Mouse (Mus musculus): ENCODE results near the gene Bmp7. TPM values are rescaled to one million over a fixed set of nuclear protein-coding genes. Genes with fewer than 3 reads are reported as not detected.

Gene Bmp7
- total RNA-seq, 4 experiments from 2014 or later, result 13.4 to 14.3 (median 13.9) TPM

- DNase-seq (ENCODE audit: low spot score in 2 of 2), result no peak
Measured at GRCm38 (mm10) chr2:172949051-172949450, 8.9 kb upstream of the Bmp7 start.

DNA sequence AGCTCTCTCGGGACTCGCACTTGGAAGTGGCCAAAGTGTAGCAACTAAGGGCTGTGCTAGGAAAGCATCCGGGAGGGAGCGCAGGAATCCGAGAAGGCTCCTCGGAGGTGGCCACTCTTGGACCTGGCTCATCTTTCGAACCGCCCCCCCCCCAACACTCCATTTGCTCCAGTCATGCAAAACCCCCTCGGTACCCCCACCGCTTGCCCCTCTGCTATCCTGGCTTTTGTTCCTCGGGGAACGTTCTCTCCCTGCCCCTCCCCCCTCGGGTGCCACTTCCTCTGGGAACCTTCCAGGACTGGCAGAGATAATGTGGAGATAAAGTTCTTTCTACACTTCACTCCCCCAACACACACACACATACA lies 660 bp upstream of the Bmp7 start:
- no peak for DNase-seq (ENCODE audit: low spot score in 2 of 2)

GRCm38 (mm10) chr2:172939639-172940002 lies 500 bp downstream of the Bmp7 start:
- DNase-seq (ENCODE audit: low spot score in 2 of 2), result no peak

GRCm38 (mm10) chr2:172938761-172939638 lies 1.1 kb downstream of the Bmp7 start:
- no peak for DNase-seq (ENCODE audit: low spot score in 2 of 2)

DNA sequence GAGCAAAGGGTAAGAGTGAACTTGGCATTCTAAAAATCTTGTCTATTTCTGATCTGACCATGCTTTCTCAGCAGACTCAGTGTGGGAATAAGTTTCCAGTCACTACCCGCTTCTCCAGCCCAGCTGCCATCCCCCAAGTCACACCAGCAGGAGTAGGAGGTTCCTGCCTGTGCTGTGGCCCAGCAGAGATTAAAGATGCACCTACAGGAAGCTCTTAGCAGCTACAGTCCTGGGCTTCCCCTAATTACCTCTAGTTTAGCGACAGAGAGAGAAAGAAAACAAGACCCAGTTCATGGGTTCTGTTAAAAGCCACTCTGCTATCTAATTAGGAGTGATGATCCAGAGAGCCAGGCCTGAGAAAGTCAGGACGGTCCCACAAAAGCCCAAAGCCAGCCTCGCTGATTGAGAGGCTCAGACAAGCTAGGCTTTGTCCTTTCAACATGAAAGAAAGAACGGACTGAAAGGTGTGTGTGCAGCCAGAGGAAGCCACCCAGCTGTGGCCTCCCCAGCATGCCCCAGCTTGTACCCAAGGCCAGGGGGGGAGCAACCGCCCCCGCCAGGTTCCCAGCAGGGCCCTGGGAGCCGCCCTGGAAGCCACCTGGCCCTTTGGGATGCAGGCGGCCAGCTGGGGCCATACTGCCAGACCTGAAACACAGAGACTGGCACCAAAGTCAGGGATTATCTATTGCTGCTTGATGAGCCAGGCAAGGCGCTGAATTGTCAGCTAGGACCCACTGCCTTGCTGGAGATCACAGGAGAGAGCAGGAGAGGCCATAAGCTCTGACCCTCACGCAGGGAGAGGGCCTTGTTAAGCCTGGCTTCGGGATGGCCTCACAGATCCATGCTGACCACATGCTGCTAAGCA lies 2.6 kb downstream of the Bmp7 start:
- no peak for DNase-seq (ENCODE audit: low spot score in 2 of 2)

DNA sequence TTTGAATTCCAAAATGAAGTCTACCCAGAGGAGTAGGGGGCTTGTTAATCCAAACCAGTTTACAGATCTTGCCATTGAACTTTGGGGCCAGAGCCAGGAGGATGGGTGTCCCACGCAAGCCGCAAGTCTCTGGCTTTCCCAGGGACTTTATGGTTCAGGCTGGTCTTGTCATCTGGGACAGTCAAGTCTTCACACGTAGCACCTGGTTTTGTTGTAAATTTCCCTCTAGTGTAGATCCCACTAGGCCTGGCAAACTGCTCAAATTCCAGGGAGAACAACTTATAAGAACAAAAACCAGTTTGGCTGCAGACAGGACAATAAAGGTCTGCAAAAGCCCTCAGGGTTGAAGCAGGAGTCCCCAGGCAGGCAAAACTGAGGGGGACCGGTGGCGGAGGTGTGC lies 3.3 kb downstream of the Bmp7 start:
- DNase-seq (ENCODE audit: low spot score in 2 of 2), result no peak

DNA sequence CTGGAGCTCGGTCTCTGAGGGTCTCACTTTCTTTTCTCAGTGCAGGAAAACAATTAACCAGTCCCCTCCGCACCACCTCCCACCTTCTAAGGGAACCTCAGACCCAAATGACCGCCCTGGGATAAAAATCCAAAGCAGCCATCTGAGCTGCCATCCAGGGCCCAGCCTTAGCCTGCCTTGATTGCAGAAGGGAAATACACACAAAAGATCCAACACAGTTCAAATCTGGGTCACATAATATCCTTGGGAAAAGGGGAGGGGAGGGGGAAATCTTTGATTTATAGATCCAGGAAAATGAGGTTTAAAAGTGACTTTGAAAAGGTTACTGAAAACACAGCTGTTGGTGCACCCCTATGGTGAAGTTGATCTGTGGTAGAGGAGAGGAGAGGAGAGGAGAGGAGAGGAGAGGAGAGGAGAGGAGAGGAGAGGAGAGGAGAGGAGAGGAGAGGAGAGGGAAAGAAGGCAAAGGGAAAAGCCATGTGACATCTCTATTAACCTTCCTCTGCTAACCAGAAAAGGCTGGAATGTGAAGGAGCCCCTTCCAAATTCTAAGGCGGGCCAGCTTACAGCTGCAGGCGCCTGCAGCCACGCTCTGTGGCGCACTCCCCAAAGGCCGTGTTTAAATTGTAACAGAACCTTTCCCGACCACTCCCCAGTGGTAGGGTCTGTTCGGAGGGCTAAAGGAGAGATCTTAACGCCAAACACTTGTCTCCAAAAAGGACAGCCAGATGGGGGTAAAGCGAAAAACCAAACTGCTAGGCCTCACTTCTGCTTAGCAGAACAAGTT lies 4.2 kb downstream of the Bmp7 start:
- no peak for DNase-seq (ENCODE audit: low spot score in 2 of 2)

DNA sequence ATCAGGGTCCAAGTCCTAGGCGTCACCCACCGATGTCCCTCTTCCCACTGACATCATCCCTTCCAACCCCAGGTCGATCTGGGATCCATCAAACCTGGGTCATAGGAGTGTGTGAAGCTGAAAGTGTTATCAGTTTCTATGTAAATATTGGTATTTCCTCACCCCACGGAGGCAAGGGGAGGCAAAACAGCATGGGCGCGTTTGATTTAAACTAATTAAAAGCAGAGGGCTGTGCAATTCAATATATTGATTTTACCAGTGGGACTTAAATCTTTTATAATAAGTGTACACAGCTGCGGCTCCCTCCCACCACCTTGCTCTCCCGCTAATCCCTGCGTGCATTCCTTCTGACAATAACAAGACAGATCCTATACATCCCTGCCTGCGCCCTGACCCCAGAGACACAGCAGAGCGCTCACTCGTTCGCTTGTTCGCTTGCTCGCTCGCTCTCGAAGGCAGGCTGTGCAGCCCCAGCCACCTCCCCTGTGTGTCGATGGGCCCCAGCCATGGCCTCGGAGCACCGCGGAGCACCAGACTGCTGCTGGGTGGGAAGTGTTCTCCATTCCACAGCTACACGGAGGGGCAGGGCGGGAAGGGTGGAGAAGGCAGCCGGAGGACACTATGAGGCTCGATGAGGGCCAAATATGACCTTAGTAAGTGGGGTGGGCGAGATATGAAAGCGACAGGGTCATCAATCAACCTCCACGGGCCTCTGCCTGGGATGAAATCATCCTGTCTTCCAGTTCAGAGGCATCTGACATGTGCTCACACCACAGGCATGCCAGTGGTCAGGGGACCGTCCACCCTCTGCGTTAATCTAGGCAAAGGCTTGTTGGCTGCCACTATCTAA lies 5.0 kb downstream of the Bmp7 start:
- no peak for DNase-seq (ENCODE audit: low spot score in 2 of 2)

DNA sequence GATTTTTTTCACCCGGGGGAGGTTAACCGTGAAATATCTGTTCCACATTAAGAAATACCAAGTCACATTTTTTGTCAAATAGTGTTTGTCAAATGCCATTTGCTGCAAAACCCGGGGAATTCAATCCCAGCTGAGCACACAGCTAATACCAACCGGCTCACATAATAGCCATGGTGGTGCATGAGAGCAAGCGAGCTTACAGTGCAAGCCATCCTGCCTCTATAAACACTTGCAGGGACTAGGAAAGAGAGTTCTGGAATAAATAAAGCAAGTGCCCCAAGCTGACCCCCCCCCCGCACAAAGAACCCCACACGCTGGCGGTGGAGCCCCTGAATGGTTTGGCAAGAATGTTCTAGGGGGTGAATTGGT lies 5.7 kb downstream of the Bmp7 start:
- DNase-seq (ENCODE audit: low spot score in 2 of 2), result no peak

- DNase-seq (ENCODE audit: low spot score in 2 of 2), result no peak
Measured at GRCm38 (mm10) chr2:172933631-172934419, 6.3 kb downstream of the Bmp7 start.

GRCm38 (mm10) chr2:172931137-172931898 lies 8.8 kb downstream of the Bmp7 start:
- DNase-seq (ENCODE audit: low spot score in 2 of 2), result no peak

- DNase-seq (ENCODE audit: low spot score in 2 of 2), result no peak
Measured at GRCm38 (mm10) chr2:172929905-172930436, 10.2 kb downstream of the Bmp7 start.

DNA sequence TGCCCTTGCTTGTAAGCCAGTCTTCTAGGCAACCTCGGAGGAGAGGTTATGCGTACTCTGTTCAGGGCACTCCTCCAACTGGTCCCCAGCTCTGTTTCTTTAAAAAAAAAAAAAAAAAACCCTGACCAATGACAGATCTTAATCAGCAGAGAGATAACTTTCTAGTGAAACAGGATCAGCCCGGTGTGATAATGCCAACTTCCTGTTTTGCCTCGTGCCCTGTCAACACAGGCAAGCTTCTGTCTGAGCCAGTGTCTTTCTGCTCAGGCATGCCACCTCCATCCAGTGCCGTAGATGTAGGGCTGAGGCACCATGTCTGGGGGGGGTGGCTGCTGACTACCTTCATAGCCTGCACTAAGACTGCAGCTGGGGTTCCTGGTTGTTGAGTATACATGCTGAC lies 12.5 kb downstream of the Bmp7 start:
- no peak for DNase-seq (ENCODE audit: low spot score in 2 of 2)

DNA sequence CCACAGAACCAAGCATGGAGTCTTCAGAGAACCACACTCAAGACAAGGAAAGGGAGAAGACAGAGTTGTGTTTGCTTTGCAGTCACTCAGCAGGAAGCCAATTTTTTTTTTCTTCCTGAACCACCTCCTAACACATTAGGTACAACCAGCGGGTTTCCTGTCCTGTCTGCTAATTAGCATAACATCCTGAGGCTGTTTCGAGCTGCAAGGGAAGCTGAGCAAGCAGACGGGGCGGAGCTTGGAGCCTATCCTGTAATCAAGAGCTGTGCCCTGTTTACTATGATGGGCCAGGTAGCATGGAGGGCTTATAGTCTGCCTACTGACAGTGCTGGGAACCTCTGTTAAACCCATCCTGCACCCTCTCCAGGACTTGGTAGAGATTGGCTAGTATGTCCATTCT lies 13.8 kb downstream of the Bmp7 start:
- no peak for DNase-seq (ENCODE audit: low spot score in 2 of 2)

DNA sequence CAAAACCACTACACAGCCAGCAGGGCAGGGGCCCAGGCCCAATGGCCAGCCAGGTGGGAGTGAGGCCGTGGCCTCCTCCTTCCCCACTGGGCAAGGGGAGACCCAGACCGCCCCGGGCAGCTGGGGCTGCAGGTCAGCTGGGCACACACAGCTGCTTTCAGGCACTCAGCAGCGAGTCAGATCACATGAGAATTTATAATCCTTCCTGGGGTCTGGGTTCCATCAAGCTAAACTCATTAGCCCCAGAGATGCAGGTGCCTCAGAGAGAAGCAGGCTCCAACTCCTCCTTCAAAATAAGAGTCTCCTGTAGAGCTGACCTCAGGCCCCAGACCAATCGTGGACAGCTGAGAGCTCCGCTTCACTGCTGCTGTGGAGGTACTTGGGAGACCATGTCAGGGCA lies 15.2 kb downstream of the Bmp7 start:
- no peak for DNase-seq (ENCODE audit: low spot score in 2 of 2)

DNA sequence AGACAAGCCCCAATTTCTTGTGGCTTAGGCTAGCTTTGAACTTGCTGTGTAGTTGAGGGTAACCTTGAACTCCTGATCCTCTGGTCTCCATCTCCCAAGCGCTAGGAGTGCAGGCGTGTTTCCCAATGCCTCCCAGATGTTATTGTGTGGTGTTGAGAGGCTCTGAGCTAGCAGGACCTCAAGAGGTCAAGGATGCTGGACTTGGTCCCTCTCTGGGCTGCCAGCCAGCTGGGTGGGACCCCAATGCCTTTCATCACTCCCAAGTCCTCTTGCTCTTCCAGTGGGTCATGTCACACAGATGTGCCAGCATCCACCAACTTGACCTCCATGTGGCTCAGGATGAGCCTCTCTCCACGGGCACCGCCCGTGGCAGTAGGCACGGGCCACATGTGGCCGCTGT lies 16.9 kb downstream of the Bmp7 start:
- no peak for DNase-seq (ENCODE audit: low spot score in 2 of 2)

DNA sequence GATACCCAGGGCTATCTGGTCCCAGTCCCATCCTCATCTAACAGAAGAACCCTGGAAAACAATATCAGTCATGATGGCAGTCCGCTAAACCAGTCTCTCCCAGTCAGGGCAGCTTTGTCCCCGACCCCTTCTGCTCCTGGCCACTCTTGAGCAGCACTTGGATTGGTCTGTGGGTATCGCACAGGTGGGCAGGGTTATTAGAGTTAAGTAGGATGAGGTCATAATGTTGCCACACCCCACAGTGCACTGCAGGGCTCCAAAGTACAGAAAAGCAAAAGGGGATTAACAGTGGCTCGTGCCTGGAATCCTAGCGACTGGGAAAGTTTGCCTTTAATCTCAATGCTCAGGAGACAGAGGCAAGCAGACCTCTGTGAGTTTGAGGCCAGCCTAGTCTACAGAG lies 17.5 kb downstream of the Bmp7 start:
- DNase-seq (ENCODE audit: low spot score in 2 of 2), result no peak

DNA sequence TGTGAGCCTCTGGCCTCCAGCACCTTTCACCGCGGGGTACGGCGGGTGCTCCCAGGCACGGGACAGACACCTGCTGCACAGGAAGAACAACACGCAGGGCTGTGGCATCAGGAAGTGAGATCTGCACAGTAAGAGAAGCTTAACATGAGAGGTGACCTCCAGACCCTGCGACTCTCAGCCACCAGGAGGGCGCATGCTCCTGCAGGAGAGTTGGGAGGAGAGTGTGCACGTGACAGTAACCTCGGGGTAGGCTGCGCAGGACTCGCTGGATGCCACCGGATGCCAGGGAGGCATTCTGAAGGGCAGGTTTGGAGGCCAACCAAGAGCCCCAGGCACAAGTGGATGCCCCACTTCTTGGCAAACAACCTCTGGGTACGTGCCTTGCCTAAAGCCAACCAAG lies 26.1 kb downstream of the Bmp7 start:
- no peak for DNase-seq (ENCODE audit: low spot score in 2 of 2)

DNA sequence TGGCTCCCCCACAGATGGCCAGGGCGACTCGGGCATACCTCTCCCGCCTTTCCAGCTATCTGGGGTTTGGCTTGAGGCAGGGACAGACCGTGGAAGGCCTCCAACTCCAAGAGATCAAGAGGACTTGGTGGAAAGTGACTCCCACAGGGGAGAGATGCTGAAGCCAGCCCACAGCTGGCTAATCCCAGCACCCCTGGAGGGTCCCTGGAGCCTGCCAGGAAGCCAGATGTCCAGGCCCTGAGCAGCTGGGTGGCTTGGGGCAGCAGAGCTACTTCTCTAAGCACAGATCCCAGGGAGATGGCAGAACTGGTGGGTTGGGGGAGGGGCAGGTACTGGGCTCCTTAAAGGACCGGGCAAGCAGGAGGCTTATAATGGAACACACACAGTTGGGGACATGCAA lies 28.4 kb downstream of the Bmp7 start:
- no peak for DNase-seq (ENCODE audit: low spot score in 2 of 2)
